Mouse (Mus musculus) right cerebral cortex, adult 18-20 months (tissue): ENCODE measurements around the gene Hoxa10.

Source experiments
- DNase-seq: peaks from one replicate; pipeline ENCODE4 v3.0.0; 2022; ENCODE audit warnings: mixed read lengths

Gene Hoxa10

DNA sequence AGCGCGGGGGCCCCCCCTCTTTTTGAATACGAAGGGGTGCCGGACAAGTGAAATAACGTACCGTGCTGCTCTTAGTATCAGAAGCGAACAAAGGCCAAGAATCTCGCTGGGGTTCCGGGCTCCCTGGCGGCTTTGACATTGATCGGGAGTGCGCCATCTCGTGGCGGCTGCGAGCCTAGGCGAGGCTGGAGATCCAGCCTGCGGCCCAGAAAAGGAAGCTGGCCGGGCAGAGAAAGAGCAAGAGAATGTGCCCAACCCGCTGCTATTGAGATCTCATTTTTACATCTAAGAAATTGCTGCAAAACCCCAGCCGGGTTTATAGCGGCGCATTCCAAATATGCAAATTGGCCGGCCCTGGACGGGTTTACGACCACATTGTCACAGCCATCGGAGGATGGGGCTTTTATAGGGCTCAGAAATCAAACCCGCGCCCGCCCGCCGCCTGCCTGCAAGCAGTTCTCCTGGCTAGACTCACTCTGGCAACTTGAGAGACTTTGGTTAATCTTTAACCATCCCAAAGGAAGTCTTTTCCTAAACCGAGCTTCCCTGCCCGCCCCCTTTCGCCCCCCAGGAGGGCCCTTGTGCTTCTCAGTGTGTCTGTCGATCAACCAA is at the start of gene Hoxa10:
TSS of gene Hoxa10 (minus strand) at position 466 of the 612 bp plus-strand sequence.
- no peak for DNase-seq

DNA sequence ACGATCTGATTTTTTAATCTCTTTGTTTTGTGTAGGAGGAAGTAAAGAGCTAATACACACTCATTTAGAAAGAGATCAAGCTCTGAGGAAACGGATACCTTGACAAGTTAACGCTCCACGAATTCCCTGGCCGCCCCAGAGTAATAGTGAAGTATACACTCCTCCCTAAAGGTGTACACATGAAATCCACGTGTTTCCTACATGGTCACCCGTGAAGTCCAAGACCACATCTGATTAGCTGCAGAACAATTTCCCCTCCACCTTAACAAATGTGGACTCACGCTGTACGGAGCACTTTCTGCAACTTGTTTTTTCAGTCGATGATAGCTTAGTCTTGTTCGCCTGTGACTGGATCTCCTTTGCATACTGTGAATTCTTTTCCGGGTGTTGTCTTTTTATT is 49.5 kb upstream of the Hoxa10 start:
- no peak for DNase-seq

DNA sequence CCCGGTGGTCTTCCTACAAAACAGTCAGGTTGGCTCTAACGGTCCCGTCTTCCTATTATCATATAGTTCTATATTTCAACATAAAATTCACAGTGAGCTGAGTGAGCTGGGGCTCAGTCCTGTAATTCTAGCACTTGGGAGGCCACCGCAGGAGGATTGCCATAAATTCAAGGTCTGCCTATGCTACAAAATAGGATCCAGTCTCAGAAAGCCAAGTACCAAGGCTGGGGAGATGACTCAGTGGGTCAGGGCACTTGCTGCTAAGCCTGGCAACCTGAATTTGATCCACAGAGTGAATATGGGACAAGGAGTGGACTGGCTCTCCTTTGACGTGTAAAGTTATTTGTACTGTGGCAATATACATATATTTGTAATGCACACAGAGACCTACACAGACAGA is 43.2 kb upstream of the Hoxa10 start:
- DNase-seq: no peak

DNA sequence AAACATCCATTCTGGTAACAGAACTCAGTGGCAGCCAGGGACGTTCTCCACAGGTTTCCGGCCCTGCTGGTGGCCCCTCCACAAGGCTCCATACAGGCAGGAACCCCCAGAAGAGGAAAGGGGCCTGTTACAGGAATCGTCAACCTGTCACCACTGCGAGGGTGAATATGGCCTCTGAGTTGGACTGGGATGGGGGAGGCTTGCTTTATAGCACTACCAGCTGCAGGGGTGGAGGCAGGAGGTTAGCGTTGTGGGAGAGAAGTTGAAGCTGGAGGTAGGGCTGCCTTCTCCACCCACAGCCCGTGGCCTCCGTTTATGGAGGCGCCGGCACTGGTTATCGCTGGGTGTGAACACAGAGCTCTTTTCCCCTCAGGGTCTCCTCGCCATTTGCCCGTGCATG is 40.4 kb upstream of the Hoxa10 start:
- no peak for DNase-seq

DNA sequence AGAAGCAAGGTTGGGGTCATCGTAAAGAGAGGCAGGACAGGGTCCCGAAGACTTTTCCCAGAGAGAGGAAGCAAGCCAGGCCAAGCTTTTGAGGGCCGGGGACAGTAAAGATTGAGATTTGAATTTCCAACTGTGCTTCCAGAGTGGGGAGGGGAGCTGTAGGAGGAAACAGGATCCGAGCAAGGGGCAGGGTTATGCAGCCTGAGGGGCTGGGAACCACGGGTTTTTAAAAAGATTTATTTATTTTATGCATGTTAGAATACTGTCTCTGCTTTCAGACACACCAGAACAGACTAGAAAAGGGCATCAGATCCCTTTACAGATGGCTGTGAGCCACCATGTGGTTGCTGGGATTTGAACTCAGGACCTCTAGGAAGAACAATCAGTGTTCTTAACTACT is 36.3 kb upstream of the Hoxa10 start:
- no peak for DNase-seq

DNA sequence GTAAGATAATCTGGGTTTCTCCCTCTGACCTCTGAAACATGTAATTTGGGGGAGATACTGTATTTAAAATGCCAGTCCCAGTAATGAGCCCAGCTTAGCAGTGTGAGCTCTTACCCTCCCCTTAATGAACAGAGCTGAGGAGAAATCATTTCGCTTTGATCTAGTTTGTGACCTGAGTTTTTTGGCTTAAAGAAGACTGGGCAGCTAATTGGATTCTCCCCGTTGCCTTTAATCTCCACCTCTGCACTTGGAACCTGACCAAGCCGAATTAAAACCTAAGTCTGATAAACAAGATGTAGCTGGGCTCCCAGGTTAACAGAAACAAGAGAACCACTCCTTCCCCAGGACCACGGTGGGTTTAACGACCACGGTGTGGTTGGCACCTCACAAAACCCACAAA is 35.7 kb upstream of the Hoxa10 start:
- no peak for DNase-seq

DNA sequence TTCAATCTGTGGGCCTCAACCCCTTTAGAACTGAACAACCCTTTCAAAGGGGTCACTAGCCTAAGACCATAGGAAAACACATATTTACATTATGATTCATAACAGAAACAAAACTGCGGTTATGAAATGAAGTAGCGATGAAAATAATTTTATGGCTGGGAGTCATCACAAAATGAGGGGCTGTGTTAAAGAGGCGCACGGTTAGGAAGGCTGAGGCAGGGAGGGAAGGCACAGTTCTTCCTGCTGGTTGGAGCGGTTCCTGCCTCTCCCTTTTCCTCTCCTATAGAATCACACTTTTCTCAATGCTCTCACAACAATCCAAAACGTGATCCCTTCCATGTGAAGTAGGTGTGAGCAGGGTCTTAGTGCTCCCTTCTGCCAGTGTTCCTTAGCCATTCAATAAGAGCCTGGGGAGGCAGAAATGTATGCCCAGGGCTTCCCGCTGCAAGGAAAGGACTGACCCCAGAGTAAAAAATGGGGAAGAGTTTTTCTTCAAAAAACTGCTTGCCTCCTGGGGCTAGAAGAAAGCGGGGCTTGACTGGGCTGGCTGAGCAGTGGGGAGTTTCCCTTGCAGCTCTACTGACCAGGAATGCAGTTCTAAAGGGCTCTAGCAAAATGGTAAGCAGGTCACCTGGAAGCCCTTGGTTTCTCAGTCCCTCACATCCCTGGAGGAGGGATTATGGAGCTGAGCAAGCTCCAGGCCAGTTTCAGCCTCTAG is 35.1 kb upstream of the Hoxa10 start:
- DNase-seq: no peak

DNA sequence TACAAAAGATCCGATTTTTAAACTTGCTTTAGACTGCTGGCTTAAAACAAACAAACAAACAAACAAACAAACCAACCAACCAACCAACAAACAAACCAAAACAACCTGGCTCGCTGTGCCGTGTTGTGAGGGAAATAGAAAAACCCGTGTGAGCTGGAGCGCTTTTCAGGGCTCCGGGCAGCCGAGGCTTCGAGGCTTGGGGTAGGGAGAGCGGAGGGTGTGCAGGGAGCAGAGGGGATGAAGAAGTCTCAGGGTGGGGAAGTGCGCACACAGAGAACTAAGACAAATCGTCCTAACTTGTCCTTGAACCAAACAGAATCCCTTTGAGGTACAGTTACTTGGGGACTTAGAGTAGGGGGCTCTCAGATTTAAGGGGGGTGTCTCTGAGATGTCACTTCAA is 33.9 kb upstream of the Hoxa10 start:
- DNase-seq: no peak

DNA sequence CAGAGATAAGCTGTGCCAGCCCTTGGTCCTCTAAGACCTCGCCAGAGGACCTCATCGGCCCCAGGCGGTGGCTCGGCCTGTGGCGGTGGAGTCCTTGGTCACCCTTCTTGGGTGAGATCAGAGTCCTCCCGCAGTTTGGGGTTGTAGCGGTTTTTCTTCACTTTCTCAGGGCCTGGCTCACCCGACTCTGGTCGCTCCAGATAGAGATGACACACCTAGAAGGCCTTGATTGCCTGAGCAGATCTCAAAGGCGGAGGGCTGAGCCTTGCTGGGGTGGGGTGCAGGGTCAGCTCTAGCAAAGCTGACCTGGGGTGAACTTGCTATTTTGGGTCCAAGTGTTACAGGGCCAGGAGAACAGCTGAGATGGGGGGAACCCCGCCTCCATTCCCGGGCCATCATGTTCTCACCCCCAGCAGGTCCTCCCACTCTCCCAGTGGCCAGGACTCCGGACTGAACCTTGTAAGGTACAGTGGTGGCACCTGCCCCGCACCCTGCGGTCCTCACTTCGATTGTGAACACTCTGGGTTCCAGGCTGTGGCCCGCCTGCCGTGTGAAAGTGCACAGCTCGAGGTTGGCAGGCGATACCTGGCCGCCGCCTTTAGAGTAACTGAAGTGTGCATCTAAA is 33.1 kb upstream of the Hoxa10 start:
- no peak for DNase-seq

DNA sequence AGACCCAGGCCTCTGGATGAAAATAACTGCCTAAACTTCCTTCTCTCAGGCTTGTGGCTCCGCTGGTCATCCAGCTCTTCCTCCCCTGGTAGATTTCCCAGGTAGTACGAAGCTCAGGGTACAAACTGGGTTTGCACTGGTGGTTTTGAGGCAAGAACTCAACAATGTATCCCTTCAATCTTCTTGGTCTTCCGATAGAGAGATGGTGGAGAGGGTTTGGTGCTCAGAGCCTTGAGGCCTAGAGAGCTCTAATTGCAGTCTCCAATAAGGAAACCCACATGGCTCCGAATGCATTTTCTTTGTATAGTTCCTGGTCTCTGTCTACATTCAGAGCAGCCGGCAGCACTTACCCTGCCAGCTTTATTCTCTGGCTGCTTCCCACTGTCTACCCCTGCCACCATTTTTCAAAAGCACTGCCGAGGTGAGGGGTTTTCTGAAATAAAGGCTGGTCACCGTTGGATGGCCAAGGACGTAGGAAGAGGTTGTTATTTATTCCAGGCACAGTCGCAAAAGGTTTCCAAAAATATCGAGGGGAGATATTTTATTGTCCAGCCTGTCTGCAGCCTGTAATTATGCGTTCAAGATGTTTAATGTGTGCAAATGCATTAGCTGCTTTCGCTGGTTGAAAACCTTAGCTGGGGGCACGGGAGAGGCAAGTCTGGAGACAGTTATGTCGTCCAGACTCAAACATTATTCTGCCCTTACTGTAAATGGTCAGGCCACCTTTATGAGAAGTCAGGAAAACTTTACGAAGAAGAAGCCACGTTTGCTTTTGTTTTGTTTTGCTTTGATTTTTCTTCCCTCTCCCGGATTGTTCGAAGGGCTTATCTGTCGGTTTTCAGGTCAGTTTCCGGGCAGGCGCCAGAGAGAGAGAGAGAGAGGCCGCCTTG is 32.4 kb upstream of the Hoxa10 start:
- DNase-seq: no peak

DNA sequence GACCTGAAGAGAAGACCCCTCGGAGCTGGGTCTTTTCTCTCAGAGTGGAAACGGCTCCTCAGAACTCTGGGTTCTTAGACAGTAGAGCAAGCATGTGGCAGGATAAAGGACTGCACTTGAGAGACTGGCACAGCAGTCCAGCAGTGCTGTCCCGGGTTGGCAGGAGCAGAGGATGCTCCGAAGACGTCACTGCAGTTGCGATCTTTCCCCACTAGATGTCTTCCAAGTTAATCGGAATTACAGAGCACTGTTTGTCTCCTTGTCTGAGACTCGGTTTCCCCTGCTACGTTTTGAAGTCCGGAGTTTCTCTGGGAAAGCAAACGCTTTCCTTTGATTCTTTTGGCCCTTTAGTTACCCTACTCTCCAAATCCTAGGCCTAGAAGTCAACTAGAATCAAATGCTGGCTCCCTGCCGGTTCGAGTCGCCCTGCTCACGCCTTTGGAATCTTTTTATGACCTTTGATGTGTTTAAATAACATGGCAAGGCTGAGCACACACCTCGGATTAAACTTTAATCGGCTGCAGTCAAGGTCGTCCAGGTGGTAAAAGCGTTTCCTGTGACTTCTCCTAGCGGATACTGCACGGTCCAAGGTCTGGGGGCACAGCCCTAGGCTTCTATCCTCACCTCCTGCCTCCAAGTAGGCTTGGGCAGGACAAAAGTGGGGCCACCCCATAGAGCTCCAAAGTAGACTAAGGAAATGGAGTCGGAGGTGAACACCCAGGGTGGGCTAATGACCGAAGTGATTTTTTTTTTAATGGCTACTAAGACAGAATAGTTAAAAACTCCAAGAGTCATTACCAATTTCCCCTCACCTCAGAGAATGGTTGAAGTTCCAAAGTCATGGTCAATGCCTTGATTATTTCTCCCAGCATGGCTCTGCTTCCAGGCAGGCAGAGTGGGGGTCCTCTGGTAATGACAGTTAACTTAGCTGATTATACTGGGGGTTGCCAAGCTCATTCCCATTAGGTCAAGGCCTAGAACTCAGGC is 30.1 kb upstream of the Hoxa10 start:
- DNase-seq: peak; percentile 66

DNA sequence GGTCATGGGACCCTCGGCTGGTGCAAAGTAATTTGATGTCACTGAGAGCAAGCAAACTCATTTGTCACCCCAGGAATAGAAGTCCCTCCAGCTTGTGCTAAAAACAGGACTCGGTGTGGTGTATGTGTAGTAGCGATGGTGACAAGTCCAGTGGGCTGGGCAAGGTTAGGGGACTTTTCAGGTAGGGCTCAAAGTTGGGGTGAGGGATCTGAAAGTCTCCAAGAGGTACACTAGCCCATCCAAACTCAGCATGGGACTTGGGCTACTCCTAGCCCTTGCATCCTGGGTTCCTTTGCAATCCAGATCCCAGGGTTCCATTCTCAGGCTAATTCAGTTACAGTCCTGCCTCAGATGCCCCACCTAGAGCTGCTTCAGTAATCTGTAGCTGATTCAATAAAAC is 28.1 kb upstream of the Hoxa10 start:
- no peak for DNase-seq

DNA sequence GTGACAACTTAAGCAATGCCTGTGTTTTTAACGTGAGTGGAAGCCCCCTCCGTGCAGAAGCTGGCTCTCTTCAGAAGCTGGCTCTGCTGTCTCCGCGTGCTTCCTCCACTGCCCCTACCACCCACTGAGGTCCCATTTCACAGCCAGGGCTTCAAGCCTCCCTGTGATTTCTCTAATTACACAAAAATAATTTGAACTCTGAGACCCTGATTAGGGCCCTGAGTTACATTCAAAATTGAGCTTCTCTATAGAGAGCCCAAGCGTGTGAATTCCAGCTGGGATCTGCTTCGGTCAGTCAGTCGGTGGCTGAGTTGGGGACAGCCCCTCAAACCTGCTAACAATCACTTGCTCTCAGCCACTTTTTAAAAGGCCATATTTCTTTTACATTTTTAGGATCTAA is 27.7 kb upstream of the Hoxa10 start:
- no peak for DNase-seq

DNA sequence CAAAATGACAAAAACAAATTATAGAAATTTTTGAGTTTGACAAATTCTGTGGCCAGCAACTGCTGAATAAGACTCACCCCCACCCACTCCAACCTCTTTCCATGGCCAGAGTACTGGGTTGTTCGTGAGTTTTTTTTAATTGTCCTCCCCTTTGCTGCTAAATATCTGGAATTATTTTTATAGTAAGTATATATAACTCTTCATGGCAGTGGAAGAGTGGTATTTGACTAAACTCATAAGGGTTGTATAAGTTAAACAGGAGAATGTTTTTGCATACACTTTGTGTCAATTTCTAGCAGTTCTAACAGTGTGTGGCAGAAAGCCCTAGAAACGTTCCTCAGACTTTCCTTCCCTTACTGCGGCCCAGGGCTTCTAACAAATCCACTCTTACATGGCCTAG is 27.0 kb upstream of the Hoxa10 start:
- no peak for DNase-seq

DNA sequence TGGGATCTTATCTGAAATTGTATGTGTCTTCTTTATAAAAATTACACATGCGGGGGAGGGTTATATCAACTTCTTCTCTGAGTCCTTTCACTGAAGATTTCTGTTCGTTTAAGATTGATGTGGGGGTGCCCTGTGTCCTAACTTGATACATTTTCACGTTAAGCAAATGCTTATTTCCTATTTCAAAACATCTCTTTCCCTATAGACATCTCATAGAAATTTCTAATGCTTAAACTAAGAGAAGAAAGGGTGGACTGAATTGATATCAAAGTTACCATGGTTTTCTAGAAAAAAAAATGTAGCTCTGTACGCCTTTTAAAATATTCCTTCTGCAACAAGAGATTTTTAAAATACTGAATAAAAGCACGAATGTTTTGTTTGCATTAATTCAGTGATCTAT is 26.6 kb upstream of the Hoxa10 start:
- no peak for DNase-seq

DNA sequence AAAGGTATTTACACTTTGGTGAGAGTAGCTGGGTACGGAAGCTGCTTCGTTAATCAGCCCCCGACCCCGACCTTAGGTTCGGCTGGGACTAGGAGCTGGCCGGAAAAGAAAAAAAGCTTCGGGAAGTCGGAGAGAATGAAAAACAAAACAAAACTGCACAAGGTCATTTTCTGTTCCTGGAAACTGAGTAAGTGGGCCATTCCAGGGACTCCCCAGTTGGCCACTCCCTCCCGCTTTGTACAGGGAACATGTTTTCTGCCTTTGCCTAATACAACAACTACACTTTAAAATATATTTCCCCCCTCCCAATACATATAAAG is 26.0 kb upstream of the Hoxa10 start:
- DNase-seq: no peak

DNA sequence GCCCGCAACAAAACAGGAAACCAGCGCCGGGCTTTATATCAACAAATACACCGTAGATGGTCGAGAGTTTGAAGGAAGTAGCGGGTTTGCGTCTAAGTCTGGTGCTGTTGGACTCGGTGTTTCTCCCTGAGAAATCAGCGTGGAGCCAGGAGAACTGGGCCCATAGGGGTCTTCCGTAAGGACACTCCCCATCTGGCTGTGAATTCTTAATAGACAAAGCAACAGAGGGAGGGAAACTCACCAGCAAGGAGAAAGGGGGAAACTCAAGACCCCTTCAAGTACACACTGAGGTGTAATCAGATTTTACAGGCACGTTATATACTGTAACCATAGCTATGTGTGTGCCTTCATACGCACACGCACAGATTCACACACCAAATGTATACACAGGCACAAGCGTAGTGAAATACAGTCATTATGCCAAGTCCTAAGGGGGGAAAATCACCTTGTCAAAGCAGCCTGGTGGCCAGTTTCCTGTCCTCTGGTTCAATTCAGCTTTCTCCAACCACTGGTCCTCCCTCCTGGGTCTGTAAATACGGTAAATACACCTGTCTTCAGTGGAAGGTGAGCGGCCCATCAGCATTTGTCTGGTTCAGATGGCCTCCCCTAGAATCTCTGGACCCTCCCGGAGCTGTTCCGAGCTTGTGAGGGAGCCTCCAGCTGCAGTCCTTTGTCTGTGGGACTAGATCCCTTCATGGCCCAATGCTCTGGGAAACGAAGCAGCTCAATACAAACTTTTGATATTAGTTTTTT is 25.4 kb upstream of the Hoxa10 start:
- no peak for DNase-seq

DNA sequence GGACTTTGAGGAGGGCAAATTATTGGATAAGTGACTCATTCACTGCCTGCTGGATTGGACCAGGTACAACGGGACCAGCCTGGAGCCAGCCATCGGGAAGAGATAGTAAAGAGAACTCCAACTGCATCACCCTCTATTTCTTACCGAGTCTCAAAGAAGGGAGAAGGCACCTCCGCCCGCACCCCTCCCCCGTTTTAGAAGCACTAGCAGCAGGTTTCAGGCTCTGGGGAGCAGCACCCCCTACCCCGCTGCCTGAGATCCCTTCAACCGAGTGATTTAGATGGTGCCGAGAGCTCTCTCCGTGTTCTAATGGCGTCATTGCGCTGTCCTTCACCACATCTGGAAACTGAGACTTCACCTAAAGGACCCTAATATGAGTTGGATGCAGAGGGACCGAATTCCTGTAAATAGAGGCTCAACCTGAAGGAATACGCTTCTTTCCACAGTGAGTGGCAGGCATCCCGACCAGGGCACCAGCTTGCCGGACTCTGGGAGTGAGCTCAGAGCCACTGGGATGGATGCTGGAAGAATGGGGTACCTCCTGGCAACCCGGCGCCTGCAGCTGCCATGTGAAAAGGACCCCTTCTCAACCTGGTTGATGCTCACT is 24.8 kb upstream of the Hoxa10 start:
- no peak for DNase-seq

DNA sequence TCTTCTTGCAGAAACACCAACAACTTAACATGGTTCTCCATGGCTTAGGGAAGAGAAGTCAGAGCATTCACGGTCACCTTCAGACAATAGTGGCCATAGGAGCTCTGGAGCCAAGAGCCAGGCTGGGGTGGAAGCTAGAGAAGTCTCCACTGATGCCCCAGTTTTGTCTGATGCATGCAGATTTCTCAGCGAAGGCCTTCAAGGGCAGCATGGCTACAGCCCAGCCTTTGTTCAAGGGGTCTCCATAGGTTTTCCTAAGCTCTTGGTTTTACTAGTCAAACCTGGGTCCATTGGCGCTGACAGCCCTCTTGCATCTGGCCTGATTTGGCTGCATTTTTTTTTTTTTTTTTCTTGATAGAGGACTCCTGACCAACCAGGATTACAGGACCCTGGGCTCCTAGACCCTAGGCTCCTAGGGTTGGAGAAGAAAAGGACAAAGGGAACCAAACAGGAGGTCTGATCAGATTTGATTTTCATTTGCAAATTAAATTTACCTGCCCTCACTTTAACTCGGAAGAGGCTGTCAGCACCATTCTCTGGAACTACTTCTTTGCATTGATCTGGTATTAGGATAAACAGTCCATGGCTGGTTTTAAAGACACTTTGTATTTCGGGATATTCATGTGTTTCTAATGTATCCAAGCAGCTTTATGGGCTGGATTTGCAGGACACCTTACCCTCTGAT is 23.6 kb upstream of the Hoxa10 start:
- DNase-seq: no peak

DNA sequence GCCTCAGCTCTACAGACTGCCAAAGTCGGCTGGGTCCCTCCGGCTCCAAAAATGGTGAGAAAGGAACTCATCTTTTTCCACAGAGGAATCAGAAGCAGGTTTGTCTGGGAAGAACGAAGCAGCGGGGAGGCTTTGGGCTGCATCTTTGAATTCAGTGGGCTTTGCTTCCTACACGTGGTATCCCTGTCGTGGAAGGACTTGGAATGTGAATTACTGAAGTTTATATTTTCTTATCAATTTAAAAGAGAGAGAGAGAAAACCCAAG is 22.6 kb upstream of the Hoxa10 start:
- DNase-seq: no peak
